Mouse (Mus musculus) stomach, embryonic 14.5 days (tissue): ENCODE measurements at regions not wholly inside any gene's neighbourhood (a gene's known extent, or its start where the extent isn't known, plus 50 kb on each side); places are given as distances from the start of the nearest gene placed in this dataset.

Experiments
- ATAC-seq: fragments of 200-750 bp; cut with Nextera tagmentation; 2 replicates; pipeline ENCODE4 v1.8.0; 2017; ENCODE audit warnings: low read depth, moderate TSS enrichment; ENCODE audit not compliant: insufficient number of reproducible peaks, insufficient read depth, low FRiP score
- H3K27ac ChIP-seq: fragments of 300-500 bp; sonication (generic); 2 replicates; pipeline ENCODE4 v1.5.1; 2014; ENCODE audit warnings: mild to moderate bottlenecking, low read length, moderate library complexity, mixed read lengths
- H3K27me3 ChIP-seq: fragments of 300-500 bp; sonication (generic); 2 replicates; pipeline ENCODE4 v1.6.1; 2014; ENCODE audit warnings: low read length, control low read depth, mixed read lengths; ENCODE audit not compliant: control insufficient read depth, insufficient read depth
- H3K36me3 ChIP-seq: fragments of 300-500 bp; sonication (generic); 2 replicates; pipeline ENCODE4 v1.6.1; 2014; ENCODE audit warnings: mild to moderate bottlenecking, control low read depth, low read length, moderate library complexity, mixed read lengths; ENCODE audit not compliant: control insufficient read depth, insufficient read depth
- H3K4me1 ChIP-seq: fragments of 300-500 bp; sonication (generic); 2 replicates; pipeline ENCODE4 v1.6.1; 2014; ENCODE audit warnings: low read length, control low read depth, mixed read lengths; ENCODE audit not compliant: control insufficient read depth, insufficient read depth
- H3K4me2 ChIP-seq: fragments of 300-500 bp; sonication (generic); replicated peaks from 2 replicates; pipeline ENCODE4 v1.6.1; 2014; ENCODE audit warnings: low read depth, low read length, control low read depth
- H3K4me3 ChIP-seq: fragments of 300-500 bp; sonication (generic); 2 replicates; pipeline ENCODE4 v1.5.1; 2014; ENCODE audit warnings: low read depth, low read length, control low read depth
- H3K9ac ChIP-seq: fragments of 300-500 bp; sonication (generic); replicated peaks from 2 replicates; pipeline ENCODE4 v1.6.1; 2014; ENCODE audit warnings: low read depth, mild to moderate bottlenecking, control low read depth, low read length, moderate library complexity, mixed read lengths
- H3K9me3 ChIP-seq: fragments of 300-500 bp; sonication (generic); 2 replicates; pipeline ENCODE4 v1.6.1; 2016; ENCODE audit warnings: low read depth, low read length, control low read depth; ENCODE audit not compliant: control insufficient read depth
- WGBS: fragments of 180-500 bp; shearing (Covaris S2); extraction: QIAGEN DNeasy Blood & Tissue Kit; methylation state at CpG from one replicate; pipeline ENCODE4 v1.1.7; 2014; 5-methylcytosine and 5-hydroxymethylcytosine counted together

GRCm38 (mm10) chr4:30933030-30933987 lies 1030.6 kb upstream of the Map3k7 start:
- no peaks in the 10 kb centered on the region for H3K36me3 ChIP-seq
- no peaks in the 10 kb centered on the region for H3K4me1 ChIP-seq
- WGBS, result 81% methylated on average over 5 of the region's 5 CpGs
- ATAC-seq, result no peak
- no peaks in the 10 kb centered on the region for H3K9me3 ChIP-seq
- no peak overlapping the region for H3K4me2 ChIP-seq
- H3K4me3 ChIP-seq, result no peak overlapping the region
- H3K27ac ChIP-seq, result no peak overlapping the region
- no peak overlapping the region for H3K9ac ChIP-seq
- H3K27me3 ChIP-seq, result no peaks in the 10 kb centered on the region

- WGBS, result 87% methylated on average over 4 of the region's 4 CpGs
Observed at GRCm38 (mm10) chr4:30983611-30984010, 980.3 kb upstream of the Map3k7 start.

GRCm38 (mm10) chr4:31012006-31012405 lies 951.9 kb upstream of the Map3k7 start:
- no peak for ATAC-seq
- H3K36me3 ChIP-seq, result no peaks in the 10 kb centered on the region

More at GRCm38 (mm10) chr4:30983611-30984010, 980.3 kb upstream of the Map3k7 start:
- H3K4me2 ChIP-seq, result no peak overlapping the region
- no peaks in the 10 kb centered on the region for H3K27me3 ChIP-seq
- no peaks in the 10 kb centered on the region for H3K36me3 ChIP-seq
- no peak overlapping the region for H3K9ac ChIP-seq
- no peaks in the 10 kb centered on the region for H3K9me3 ChIP-seq
- no peak for ATAC-seq
- no peaks in the 10 kb centered on the region for H3K4me1 ChIP-seq
- H3K27ac ChIP-seq, result no peak overlapping the region
- H3K4me3 ChIP-seq, result no peak overlapping the region

GRCm38 (mm10) chr4:31052077-31052677 lies 911.7 kb upstream of the Map3k7 start:
- H3K4me2 ChIP-seq, result no peak overlapping the region
- no peak overlapping the region for H3K27ac ChIP-seq
- H3K36me3 ChIP-seq, result no peaks in the 10 kb centered on the region
- no peak for ATAC-seq
- no peak overlapping the region for H3K4me3 ChIP-seq
- no peaks in the 10 kb centered on the region for H3K4me1 ChIP-seq
- H3K27me3 ChIP-seq, result no peaks in the 10 kb centered on the region
- WGBS, result 77% methylated on average over 6 of the region's 6 CpGs
- H3K9ac ChIP-seq, result no peak overlapping the region
- H3K9me3 ChIP-seq, result no peaks in the 10 kb centered on the region

More at GRCm38 (mm10) chr4:31012006-31012405, 951.9 kb upstream of the Map3k7 start:
- no peak overlapping the region for H3K27ac ChIP-seq
- H3K4me2 ChIP-seq, result no peak overlapping the region
- no peaks in the 10 kb centered on the region for H3K27me3 ChIP-seq
- no peaks in the 10 kb centered on the region for H3K4me1 ChIP-seq
- H3K9me3 ChIP-seq, result no peaks in the 10 kb centered on the region
- no peak overlapping the region for H3K4me3 ChIP-seq
- H3K9ac ChIP-seq, result no peak overlapping the region

- no peak overlapping the region for H3K27ac ChIP-seq
- WGBS, result 80% methylated on average over 3 of the region's 3 CpGs
Observed at GRCm38 (mm10) chr4:31076236-31076635, 887.7 kb upstream of the Map3k7 start.

GRCm38 (mm10) chr4:31121586-31121985 lies 842.3 kb upstream of the Map3k7 start:
- H3K36me3 ChIP-seq, result no peaks in the 10 kb centered on the region
- H3K4me1 ChIP-seq, result no peaks in the 10 kb centered on the region
- H3K4me2 ChIP-seq, result no peak overlapping the region
- H3K27me3 ChIP-seq, result no peaks in the 10 kb centered on the region
- no peak for ATAC-seq
- WGBS, result 69% methylated on average over 8 of the region's 8 CpGs
- H3K4me3 ChIP-seq, result no peak overlapping the region
- no peak overlapping the region for H3K9ac ChIP-seq
- no peak overlapping the region for H3K27ac ChIP-seq
- no peaks in the 10 kb centered on the region for H3K9me3 ChIP-seq

More at GRCm38 (mm10) chr4:31076236-31076635, 887.7 kb upstream of the Map3k7 start:
- Histone ChIP-seq H3K4me1 (no peaks in the 10 kb centered on the region), H3K9me3 (no peaks in the 10 kb centered on the region), H3K9ac (no peak overlapping the region), H3K4me3 (no peak overlapping the region), H3K36me3 (no peaks in the 10 kb centered on the region), H3K4me2 (no peak overlapping the region), H3K27me3 (no peaks in the 10 kb centered on the region)
- no peak for ATAC-seq

GRCm38 (mm10) chr4:31143166-31143565 lies 820.7 kb upstream of the Map3k7 start:
- Histone ChIP-seq H3K4me1 (no peaks in the 10 kb centered on the region), H3K9me3 (no peaks in the 10 kb centered on the region), H3K9ac (no peak overlapping the region), H3K27me3 (no peaks in the 10 kb centered on the region), H3K27ac (no peak overlapping the region), H3K4me2 (no peak overlapping the region), H3K4me3 (no peak overlapping the region), H3K36me3 (no peaks in the 10 kb centered on the region)
- ATAC-seq, result no peak
- 87% methylated on average over 1 of the region's 1 CpGs for WGBS

- no peaks in the 10 kb centered on the region for H3K27me3 ChIP-seq
- no peak overlapping the region for H3K4me3 ChIP-seq
- 81% methylated on average over 4 of the region's 4 CpGs for WGBS
- ATAC-seq, result no peak
- no peaks in the 10 kb centered on the region for H3K9me3 ChIP-seq
- H3K36me3 ChIP-seq, result no peaks in the 10 kb centered on the region
- no peaks in the 10 kb centered on the region for H3K4me1 ChIP-seq
- no peak overlapping the region for H3K9ac ChIP-seq
- no peak overlapping the region for H3K27ac ChIP-seq
- no peak overlapping the region for H3K4me2 ChIP-seq
Observed at GRCm38 (mm10) chr4:31167431-31167830, 796.5 kb upstream of the Map3k7 start.
